Mouse (Mus musculus): Measurements from ENCODE around the gene Zfp677. TPM values are rescaled to one million over a fixed set of nuclear protein-coding genes. Genes with fewer than 3 reads are reported as not detected.
A peak's percentile ranks its signal among the peaks of the same experiment; 100 is the strongest.
"Not testable (repeated sequence)": the region's sequence is repeated elsewhere in the genome, so short reads cannot be mapped to it uniquely, and the experiment has no call there.

Gene Zfp677
- 0.06 TPM for polyA plus RNA-seq (2012; fragmentation: generic; extraction: Trizol)
- long read RNA-seq, experiment 1, result 0 reads
- long read RNA-seq, experiment 2, partial matches to known transcripts, result 1 of 6 reads
- long read RNA-seq, experiment 2, other reads (novel, unspliced or antisense), result 0 of 6 reads

GRCm38 (mm10) chr17:21383391-21384056 is at the start of gene Zfp677:
Gene Zfp677 (plus strand): TSS chr17:21383748.
- no peaks in the 10 kb centered on the region for H3K27me3 ChIP-seq (ENCODE audit: control insufficient read depth, insufficient read depth, insufficient read length)
- no peak for TF ChIP-seq MAX (IDR thresholded peaks at IDR 0.05)
- TF ChIP-seq MYOG (IDR thresholded peaks at IDR 0.05; ENCODE audit: control insufficient read depth, extremely low read depth, insufficient read length), result no peak
- no peak for TF ChIP-seq MYOD1 (IDR thresholded peaks at IDR 0.05; ENCODE audit: control insufficient read depth, insufficient read length, low read depth)
- TF ChIP-seq CEBPB (IDR thresholded peaks at IDR 0.05; ENCODE audit: low read depth), result no peak
- no peak for TF ChIP-seq USF1 (IDR thresholded peaks at IDR 0.05; ENCODE audit: low read depth)
- no peak for TF ChIP-seq FOSL1 (IDR thresholded peaks at IDR 0.05; ENCODE audit: insufficient read depth, low read length, poor library complexity, severe bottlenecking)
- no peak for TF ChIP-seq CTCF (IDR thresholded peaks at IDR 0.05; ENCODE audit: control insufficient read depth, insufficient read depth, insufficient read length)
- no peaks in the 10 kb centered on the region for H3K79me3 ChIP-seq (ENCODE audit: low read depth)
- no peaks in the 10 kb centered on the region for H3K36me3 ChIP-seq (ENCODE audit: control insufficient read depth, insufficient read depth)
- no peak within 1 kb of the TSS for H3ac ChIP-seq (ENCODE audit: control insufficient read depth, insufficient read length, low read depth)
- H3K79me2 ChIP-seq (ENCODE audit: control insufficient read depth, insufficient read depth), result no peaks in the 10 kb centered on the region
- peak within 1 kb of the TSS; percentile 23 for H3K4me3 ChIP-seq (ENCODE audit: insufficient read depth, poor library complexity, severe bottlenecking)

- not testable (repeated sequence) for H3K79me3 ChIP-seq (ENCODE audit: low read depth); H3K27me3 ChIP-seq (ENCODE audit: control insufficient read depth, insufficient read depth, insufficient read length); H3ac ChIP-seq (ENCODE audit: control insufficient read depth, insufficient read length, low read depth); H3K36me3 ChIP-seq (ENCODE audit: control insufficient read depth, insufficient read depth); H3K4me3 ChIP-seq (ENCODE audit: insufficient read depth, poor library complexity, severe bottlenecking); H3K79me2 ChIP-seq (ENCODE audit: control insufficient read depth, insufficient read depth)
These were observed 15.5 kb upstream of the Zfp677 start for GRCm38 (mm10) chr17:21368018-21368417.

GRCm38 (mm10) chr17:21369925-21370719 is 13.4 kb upstream of the Zfp677 start:
- Histone ChIP-seq H3K79me3 (ENCODE audit: low read depth) (no peaks in the 10 kb centered on the region), H3K27me3 (ENCODE audit: control insufficient read depth, insufficient read depth, insufficient read length) (no peaks in the 10 kb centered on the region), H3ac (ENCODE audit: control insufficient read depth, insufficient read length, low read depth) (no peak overlapping the region), H3K79me2 (ENCODE audit: control insufficient read depth, insufficient read depth) (no peaks in the 10 kb centered on the region), H3K36me3 (ENCODE audit: control insufficient read depth, insufficient read depth) (no peaks in the 10 kb centered on the region), H3K4me3 (ENCODE audit: insufficient read depth, poor library complexity, severe bottlenecking) (no peak overlapping the region)
- TF ChIP-seq MAX (IDR thresholded peaks at IDR 0.05) (no peak), USF1 (IDR thresholded peaks at IDR 0.05; ENCODE audit: low read depth) (no peak), CTCF (IDR thresholded peaks at IDR 0.05; ENCODE audit: control insufficient read depth, insufficient read depth, insufficient read length) (no peak), CEBPB (IDR thresholded peaks at IDR 0.05; ENCODE audit: low read depth) (no peak), MYOD1 (IDR thresholded peaks at IDR 0.05; ENCODE audit: control insufficient read depth, insufficient read length, low read depth) (no peak), FOSL1 (IDR thresholded peaks at IDR 0.05; ENCODE audit: insufficient read depth, low read length, poor library complexity, severe bottlenecking) (no peak), MYOG (IDR thresholded peaks at IDR 0.05; ENCODE audit: control insufficient read depth, extremely low read depth, insufficient read length) (no peak)

- Histone ChIP-seq H3K27me3 (ENCODE audit: control insufficient read depth, insufficient read depth, insufficient read length) (no peaks in the 10 kb centered on the region), H3ac (ENCODE audit: control insufficient read depth, insufficient read length, low read depth) (no peak overlapping the region), H3K79me3 (ENCODE audit: low read depth) (no peaks in the 10 kb centered on the region), H3K36me3 (ENCODE audit: control insufficient read depth, insufficient read depth) (no peaks in the 10 kb centered on the region), H3K4me3 (ENCODE audit: insufficient read depth, poor library complexity, severe bottlenecking) (no peak overlapping the region), H3K79me2 (ENCODE audit: control insufficient read depth, insufficient read depth) (no peaks in the 10 kb centered on the region)
- TF ChIP-seq MYOG (IDR thresholded peaks at IDR 0.05; ENCODE audit: control insufficient read depth, extremely low read depth, insufficient read length) (no peak), CTCF (IDR thresholded peaks at IDR 0.05; ENCODE audit: control insufficient read depth, insufficient read depth, insufficient read length) (no peak), MAX (IDR thresholded peaks at IDR 0.05) (no peak), CEBPB (IDR thresholded peaks at IDR 0.05; ENCODE audit: low read depth) (no peak), MYOD1 (IDR thresholded peaks at IDR 0.05; ENCODE audit: control insufficient read depth, insufficient read length, low read depth) (no peak), FOSL1 (IDR thresholded peaks at IDR 0.05; ENCODE audit: insufficient read depth, low read length, poor library complexity, severe bottlenecking) (no peak), USF1 (IDR thresholded peaks at IDR 0.05; ENCODE audit: low read depth) (no peak)
These were observed 8.2 kb upstream of the Zfp677 start for GRCm38 (mm10) chr17:21375311-21375710.

- H3K27me3 ChIP-seq (ENCODE audit: control insufficient read depth, insufficient read depth, insufficient read length), result no peaks in the 10 kb centered on the region
- no peaks in the 10 kb centered on the region for H3K79me3 ChIP-seq (ENCODE audit: low read depth)
- H3K79me2 ChIP-seq (ENCODE audit: control insufficient read depth, insufficient read depth), result no peaks in the 10 kb centered on the region
- no peaks in the 10 kb centered on the region for H3K36me3 ChIP-seq (ENCODE audit: control insufficient read depth, insufficient read depth)
- peak overlapping the region; percentile 23 for H3K4me3 ChIP-seq (ENCODE audit: insufficient read depth, poor library complexity, severe bottlenecking)
- H3ac ChIP-seq (ENCODE audit: control insufficient read depth, insufficient read length, low read depth), result no peak overlapping the region
- TF ChIP-seq CTCF (IDR thresholded peaks at IDR 0.05; ENCODE audit: control insufficient read depth, insufficient read depth, insufficient read length) (no peak), USF1 (IDR thresholded peaks at IDR 0.05; ENCODE audit: low read depth) (peak; percentile 67)
These were observed 486 bp downstream of the Zfp677 start for GRCm38 (mm10) chr17:21384057-21384411.

Data from C2C12 (cell line).